In the genomic region with DNA sequence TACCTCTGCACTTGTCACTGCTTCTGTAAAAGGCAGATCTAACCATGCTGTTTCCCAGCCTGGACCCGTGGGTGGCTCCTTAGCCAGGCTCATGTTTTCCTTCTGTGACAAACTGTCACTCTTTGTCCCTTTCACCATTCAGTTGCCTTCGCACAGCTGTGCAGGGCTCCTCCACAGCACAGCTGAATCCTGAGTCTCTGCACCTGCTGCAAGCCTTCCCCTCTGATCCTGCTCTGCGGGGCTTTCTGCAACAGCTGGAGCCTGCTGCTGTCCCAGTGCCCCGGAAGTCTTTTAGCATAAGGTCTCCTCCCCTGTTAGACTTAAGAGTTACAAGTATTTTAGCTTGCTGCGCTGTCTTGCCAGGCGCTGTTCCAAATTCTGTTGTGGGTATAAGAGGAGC, we compare ENCODE assay signal across 9 mouse cellular contexts. TPM values are rescaled to one million over a fixed set of nuclear protein-coding genes. Genes with fewer than 3 reads are reported as not detected.
DNase-seq lines count a peak whose midpoint lies in the region; ATAC-seq lines count a peak whose summit lies in the region.
"Had no signal": no experiment of that assay in that cellular context is flagged by ENCODE, and none has a peak within 500 bp of the region (broad histone marks: within the 10 kb centered on the region; RNA-seq: fewer than 3 reads in every experiment).

No protein-coding gene starts in this region.

- H3K4me2 ChIP-seq in midbrain, embryonic 13.5 days (replicated peaks): no peak overlapping the region
- no peak overlapping the region for H3K4me2 ChIP-seq in midbrain, embryonic 14.5 days (ENCODE audit: low read length)
- H3K4me2 ChIP-seq in limb, embryonic 15.5 days: no peak overlapping the region

- no peak overlapping the region for H3K9ac ChIP-seq in midbrain, embryonic 13.5 days (replicated peaks)
- no peak overlapping the region for H3K9ac ChIP-seq in midbrain, embryonic 14.5 days (replicated peaks; ENCODE audit: low read length)
- H3K9ac ChIP-seq in limb, embryonic 15.5 days: no peak overlapping the region

- H3K27ac ChIP-seq in midbrain, embryonic 13.5 days: 0 out of 2 replicates have a peak overlapping the region, but pooled peaks have one; percentile 39
- H3K27ac ChIP-seq in midbrain, embryonic 14.5 days (replicated peaks; ENCODE audit: low read depth, low read length): no peak overlapping the region
- H3K27ac ChIP-seq in limb, embryonic 15.5 days: no peak overlapping the region

- peak; percentile 48; the same call in 1 of the 2 replicates for ATAC-seq in midbrain, embryonic 13.5 days
- ATAC-seq in midbrain, embryonic 14.5 days (ENCODE audit: low FRiP score, low TSS enrichment): no peak
- ATAC-seq in limb, embryonic 15.5 days (ENCODE audit: insufficient number of reproducible peaks, low FRiP score, low TSS enrichment, low read depth): 0 out of 2 replicates have a peak, but pooled peaks have one; percentile 45

- DNase-seq in heart, adult 11 months: peak; percentile 91
- DNase-seq in heart, adult 18-20 months: no peak
- no peak for DNase-seq in midbrain, embryonic 14.5 days
- peak; percentile 96 for DNase-seq in thymus, postnatal 0 days (ENCODE audit: low spot score)
- no peak for DNase-seq in left cerebral cortex, adult 9 months (ENCODE audit: low spot score in 2 of 2)
- DNase-seq in natural killer cell, adult 2 months (ENCODE audit: low spot score in 2 of 2): no peak

- no peaks in the 10 kb centered on the region for H3K9me3 ChIP-seq in midbrain, embryonic 13.5 days
- H3K9me3 ChIP-seq in midbrain, embryonic 14.5 days (ENCODE audit: control insufficient read depth, low read length): no peaks in the 10 kb centered on the region
- no peaks in the 10 kb centered on the region for H3K9me3 ChIP-seq in limb, embryonic 15.5 days

- WGBS in midbrain, embryonic 13.5 days: 71% methylated on average over 6 of the region's 6 CpGs
- WGBS in midbrain, embryonic 14.5 days: 69% methylated on average over 6 of the region's 6 CpGs
- whole genome bisulfite sequencing in limb, embryonic 15.5 days: 72% methylated on average over 6 of the region's 6 CpGs

- peaks cover 48% of the 10 kb centered on the region for H3K36me3 ChIP-seq in midbrain, embryonic 13.5 days
- peaks cover 12% of the 10 kb centered on the region for H3K36me3 ChIP-seq in midbrain, embryonic 14.5 days (ENCODE audit: control insufficient read depth, insufficient read depth, low read length)
- 0 out of 2 replicates have a peak, but pooled peaks cover 2% of the 10 kb centered on the region for H3K36me3 ChIP-seq in limb, embryonic 15.5 days

- H3K27me3 ChIP-seq in midbrain, embryonic 13.5 days: no peaks in the 10 kb centered on the region
- no peaks in the 10 kb centered on the region for H3K27me3 ChIP-seq in midbrain, embryonic 14.5 days (ENCODE audit: control insufficient read depth, insufficient read depth, low read length)
- no peaks in the 10 kb centered on the region for H3K27me3 ChIP-seq in limb, embryonic 15.5 days

- H3K4me1 ChIP-seq in midbrain, embryonic 13.5 days (replicated peaks): peaks cover 31% of the 10 kb centered on the region
- H3K4me1 ChIP-seq in midbrain, embryonic 14.5 days (ENCODE audit: control insufficient read depth, insufficient read depth, low read length): no peaks in the 10 kb centered on the region
- H3K4me1 ChIP-seq in limb, embryonic 15.5 days: peaks cover 12% of the 10 kb centered on the region

- H3K4me3 ChIP-seq in midbrain, embryonic 13.5 days (replicated peaks): no peak overlapping the region
- H3K4me3 ChIP-seq in midbrain, embryonic 14.5 days (replicated peaks; ENCODE audit: low read depth, low read length): no peak overlapping the region
- no peak overlapping the region for H3K4me3 ChIP-seq in limb, embryonic 15.5 days

RNA-seq across cellular contexts. Expression of gene Phxr2, which starts 6.1 kb away (rescaled TPM):
- total RNA-seq in heart, adult 18-20 months (2021): not detected
- polyA plus RNA-seq in midbrain, embryonic 13.5 days (2015; fragmentation: Nextera tagmentation; extraction: Ambion mirVana): not detected in 2 replicates
- 0.30 TPM in 1 of 2 replicates, not detected in the other for polyA plus RNA-seq in midbrain, embryonic 14.5 days (2014; fragmentation: Nextera tagmentation; extraction: Ambion mirVana)
- not detected in 2 replicates for polyA plus RNA-seq in limb, embryonic 15.5 days (2015; fragmentation: Nextera tagmentation; extraction: Ambion mirVana)
- polyA plus RNA-seq in thymus, postnatal 0 days (2015; fragmentation: Nextera tagmentation; extraction: Ambion mirVana): 0.43 and 0.50 TPM in 2 replicates
- total RNA-seq: left cerebral cortex, postnatal 14 days had no signal

RNA-seq across cellular contexts. Expression of gene Galnt4, which starts 24.2 kb away (rescaled TPM):
- 1 to 10 TPM; 2.1 to 2.7 TPM for total RNA-seq in heart, adult 18-20 months (2021)
- 3.4 TPM in 2 replicates for polyA plus RNA-seq in midbrain, embryonic 13.5 days (2015; fragmentation: Nextera tagmentation; extraction: Ambion mirVana)
- polyA plus RNA-seq in midbrain, embryonic 14.5 days (2014; fragmentation: Nextera tagmentation; extraction: Ambion mirVana): 2.3 and 3.7 TPM in 2 replicates
- polyA plus RNA-seq in limb, embryonic 15.5 days (2015; fragmentation: Nextera tagmentation; extraction: Ambion mirVana): 11.3 and 12.1 TPM in 2 replicates
- polyA plus RNA-seq in thymus, postnatal 0 days (2015; fragmentation: Nextera tagmentation; extraction: Ambion mirVana): 7.0 and 7.9 TPM in 2 replicates

RNA-seq across cellular contexts. Expression of gene Poc1b, which starts 25.4 kb away (rescaled TPM):
- 1 to 10 TPM; 6.4 to 8.7 TPM for total RNA-seq in heart, adult 18-20 months (2021)
- polyA plus RNA-seq in midbrain, embryonic 13.5 days (2015; fragmentation: Nextera tagmentation; extraction: Ambion mirVana): 12.8 and 13.7 TPM in 2 replicates
- 10.0 and 14.9 TPM in 2 replicates for polyA plus RNA-seq in midbrain, embryonic 14.5 days (2014; fragmentation: Nextera tagmentation; extraction: Ambion mirVana)
- polyA plus RNA-seq in limb, embryonic 15.5 days (2015; fragmentation: Nextera tagmentation; extraction: Ambion mirVana): 15.3 and 15.6 TPM in 2 replicates
- polyA plus RNA-seq in thymus, postnatal 0 days (2015; fragmentation: Nextera tagmentation; extraction: Ambion mirVana): 8.4 and 11.9 TPM in 2 replicates

Comparison
In these comparisons a context has a peak if more than half of its experiments do, and no peak if none do; other contexts are left out.
1. DNase-seq: peak in heart, adult 11 months (single experiment) and thymus, postnatal 0 days (single experiment); none in heart, adult 18-20 months (0 of 2), midbrain, embryonic 14.5 days (single experiment), left cerebral cortex, adult 9 months (0 of 2) and natural killer cell, adult 2 months (0 of 2).